Mouse (Mus musculus) olfactory bulb, adult 2 months (tissue): ENCODE data around the gene Sprr2j-ps. TPM values are rescaled to one million over a fixed set of nuclear protein-coding genes. Genes with fewer than 3 reads are reported as not detected.

ENCODE experiments used
- H3K27ac ChIP-seq: fragments of 200-500 bp; 2 replicates; pipeline ENCODE4 v1.5.1; 2012; ENCODE audit warnings: low read depth, low read length; ENCODE audit not compliant: insufficient read depth
- H3K4me1 ChIP-seq: fragments of 200-500 bp; 2 replicates; pipeline ENCODE4 v1.6.1; 2012; ENCODE audit warnings: low read length; ENCODE audit not compliant: control insufficient read depth, insufficient read depth
- H3K4me3 ChIP-seq: fragments of 200-500 bp; 2 replicates; pipeline ENCODE4 v1.5.1; 2012; ENCODE audit warnings: mild to moderate bottlenecking, low read depth, low read length, moderate library complexity; ENCODE audit not compliant: insufficient read depth
- CTCF ChIP-seq: fragments of 200-500 bp; IDR thresholded peaks from 2 replicates; pipeline ENCODE4 v1.5.1; 2012; ENCODE audit warnings: low read depth, mild to moderate bottlenecking, low read length, moderate library complexity; ENCODE audit not compliant: insufficient read depth
- POLR2A ChIP-seq: fragments of 200-500 bp; IDR thresholded peaks from 2 replicates; pipeline ENCODE4 v1.6.1; 2012; ENCODE audit warnings: mild to moderate bottlenecking, low read depth, low read length, moderate library complexity; ENCODE audit not compliant: insufficient read depth
- WGBS: fragments of 180-500 bp; shearing (Covaris S2); methylation state at CpG from one replicate; pipeline ENCODE4 v1.1.7; 2018; 5-methylcytosine and 5-hydroxymethylcytosine counted together
- polyA plus RNA-seq: library from polyadenylated mRNA; stranded (reverse); fragments of >200 nt; gene quantifications from 2 replicates; pipeline ENCODE4 v1.2.4, GENCODE M21; 2012; ENCODE audit warnings: low replicate concordance; ENCODE audit not compliant: missing spikeins, insufficient read depth, insufficient read length

The Sprr2j-ps gene
- polyA plus RNA-seq = not detected in 2 replicates

DNA sequence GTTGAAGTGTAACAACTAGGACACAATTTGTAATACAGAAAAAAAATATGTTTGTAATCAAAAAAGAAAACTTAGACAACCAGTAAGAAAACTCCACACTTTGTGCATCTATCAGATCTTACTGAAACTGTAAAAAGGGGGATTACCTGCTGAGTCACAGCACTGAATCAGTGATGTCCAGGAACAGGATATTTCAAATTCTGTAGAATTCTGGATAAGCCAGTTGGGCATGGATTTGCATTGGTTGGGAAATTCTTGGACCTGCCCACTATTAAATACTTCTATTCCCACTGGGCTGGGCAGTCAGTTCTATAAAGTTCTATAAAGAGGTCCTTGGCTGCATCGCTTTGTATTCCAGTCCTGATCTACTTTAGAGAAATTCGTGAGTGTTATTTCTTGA lies at the start of gene Sprr2j-ps:
Gene Sprr2j-ps (plus strand): TSS at position 301 of the 400 bp plus-strand sequence.
- H3K4me1 ChIP-seq = no peaks in the 10 kb centered on the region
- H3K27ac ChIP-seq = no peak within 1 kb of the TSS
- no peak within 1 kb of the TSS for H3K4me3 ChIP-seq
- 90% methylated on average over 2 of the region's 2 CpGs for WGBS
- TF ChIP-seq CTCF = no peak
- TF ChIP-seq POLR2A = no peak

DNA sequence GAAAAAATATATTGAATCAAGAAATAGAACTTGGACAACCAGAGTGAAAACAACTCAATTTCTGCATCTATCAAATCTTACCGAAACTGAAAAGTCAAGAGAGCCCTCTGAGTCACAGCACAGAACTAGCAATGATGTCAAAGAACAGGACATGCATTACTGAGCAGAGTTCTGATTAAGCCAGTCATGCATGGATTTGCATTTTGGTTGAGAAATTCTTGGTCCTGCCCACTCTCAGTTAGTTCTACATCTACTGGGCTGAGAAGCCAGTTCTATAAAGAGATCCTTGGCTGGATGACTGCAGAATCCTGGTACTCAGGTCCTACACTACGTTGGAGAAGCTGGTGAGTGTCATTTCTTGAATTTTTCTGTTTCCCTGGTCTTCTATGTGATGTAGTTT lies 44.3 kb upstream of the Sprr2j-ps start:
- Histone ChIP-seq H3K27ac (no peak overlapping the region), H3K4me1 (no peaks in the 10 kb centered on the region), H3K4me3 (no peak overlapping the region)
- no peak for TF ChIP-seq POLR2A
- no peak for TF ChIP-seq CTCF
- 79% methylated on average over 2 of the region's 2 CpGs for WGBS

DNA sequence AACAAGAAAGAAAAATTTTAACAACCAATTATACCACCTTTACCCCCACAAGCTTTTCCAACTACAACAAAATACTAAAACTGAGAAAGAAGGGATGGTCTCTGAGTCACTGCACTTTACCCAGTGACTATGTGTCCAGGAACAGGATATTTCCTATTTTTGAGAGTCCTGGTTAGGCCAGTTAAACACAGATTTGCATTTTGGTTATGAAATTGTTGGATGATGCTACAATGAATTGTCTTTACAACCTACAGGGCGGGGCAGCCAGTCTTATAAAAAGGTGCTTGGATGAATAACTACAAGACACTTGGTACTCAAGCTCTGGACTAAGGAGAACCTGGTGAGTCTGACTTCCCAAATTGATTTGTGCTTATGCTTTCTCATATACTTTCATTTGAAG lies 32.5 kb upstream of the Sprr2j-ps start, which contains the start of gene Sprr2h:
Gene Sprr2h (plus strand): TSS at position 301 of the 400 bp plus-strand sequence.
- H3K4me3 ChIP-seq = no peak within 1 kb of the TSS
- WGBS = 82% methylated on average over 1 of the region's 1 CpGs
- no peak within 1 kb of the TSS for H3K27ac ChIP-seq
- TF ChIP-seq POLR2A (no peak), CTCF (no peak)
- H3K4me1 ChIP-seq = no peaks in the 10 kb centered on the region

DNA sequence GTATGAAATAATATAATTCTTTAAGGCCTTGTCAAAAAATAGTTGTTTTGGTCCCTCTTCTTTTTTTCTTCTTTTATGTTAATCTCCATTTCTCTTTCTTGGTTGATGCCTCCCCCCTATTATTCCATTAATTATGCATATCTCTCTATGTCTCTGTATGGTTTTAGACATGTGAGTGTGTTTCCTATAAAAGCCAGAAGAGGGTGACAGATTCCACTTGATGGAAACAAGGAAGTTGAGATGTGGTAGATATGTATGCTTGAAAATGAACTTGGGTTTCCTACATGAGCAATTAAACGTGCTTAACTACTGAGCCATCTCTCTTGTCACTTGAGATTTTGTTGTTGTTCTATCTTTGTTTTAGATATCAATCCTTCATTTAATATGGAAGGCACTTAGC lies 23.6 kb upstream of the Sprr2j-ps start:
- WGBS = 49% methylated on average over 1 of the region's 1 CpGs
- no peak for TF ChIP-seq CTCF
- TF ChIP-seq POLR2A = no peak
- Histone ChIP-seq H3K27ac (no peak overlapping the region), H3K4me1 (no peaks in the 10 kb centered on the region), H3K4me3 (no peak overlapping the region)

DNA sequence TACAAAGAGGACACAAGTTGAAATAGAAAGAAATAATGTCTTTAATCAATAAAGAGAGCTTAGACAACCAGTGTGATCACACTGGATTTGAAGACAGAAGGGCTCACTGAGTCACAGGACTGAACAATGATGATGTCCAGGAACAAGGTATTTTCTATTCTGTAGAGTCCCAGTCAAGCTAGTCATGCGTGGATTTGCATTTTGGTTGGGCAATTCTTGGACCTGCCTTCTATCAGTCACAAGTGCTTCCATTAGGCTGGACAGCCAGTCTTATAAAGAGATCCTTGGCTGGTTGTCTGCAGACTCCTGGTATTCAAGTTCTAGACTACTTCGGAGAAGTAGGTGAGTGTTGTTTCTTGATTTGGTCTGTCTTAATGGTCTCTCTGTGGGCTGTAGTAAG lies 10.2 kb upstream of the Sprr2j-ps start, which contains the start of gene Sprr2i:
Gene Sprr2i (plus strand): TSS at position 301 of the 400 bp plus-strand sequence.
- whole genome bisulfite sequencing = 95% methylated on average over 2 of the region's 2 CpGs
- TF ChIP-seq POLR2A (no peak), CTCF (no peak)
- Histone ChIP-seq H3K27ac (no peak within 1 kb of the TSS), H3K4me1 (no peaks in the 10 kb centered on the region), H3K4me3 (no peak within 1 kb of the TSS)

DNA sequence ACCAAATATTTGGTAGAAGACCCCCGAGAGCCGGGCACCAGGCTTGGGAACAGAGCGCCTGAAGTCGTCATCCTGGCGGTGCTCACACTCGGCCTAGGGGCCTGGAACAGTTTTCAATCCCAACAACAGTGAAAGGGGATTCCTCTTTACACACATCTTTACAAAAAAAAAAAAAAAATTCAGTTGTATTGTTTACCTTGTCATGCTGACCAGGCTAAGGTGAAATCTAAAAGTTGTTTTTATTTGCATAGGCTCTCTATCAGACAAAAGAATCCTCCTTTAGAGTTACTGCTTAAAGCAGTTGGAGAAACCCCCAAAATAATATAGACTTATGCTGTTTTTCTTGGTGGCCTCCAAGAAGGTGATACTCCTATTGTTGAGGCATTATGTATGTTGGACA lies 11.4 kb downstream of the Sprr2j-ps start, which contains the start of gene Gm9774:
Gene Gm9774 (minus strand): TSS at position 101 of the 400 bp plus-strand sequence.
- no peaks in the 10 kb centered on the region for H3K4me1 ChIP-seq
- no peak within 1 kb of the TSS for H3K4me3 ChIP-seq
- WGBS = 94% methylated on average over 6 of the region's 6 CpGs
- TF ChIP-seq POLR2A (no peak), CTCF (no peak)
- H3K27ac ChIP-seq = no peak within 1 kb of the TSS

DNA sequence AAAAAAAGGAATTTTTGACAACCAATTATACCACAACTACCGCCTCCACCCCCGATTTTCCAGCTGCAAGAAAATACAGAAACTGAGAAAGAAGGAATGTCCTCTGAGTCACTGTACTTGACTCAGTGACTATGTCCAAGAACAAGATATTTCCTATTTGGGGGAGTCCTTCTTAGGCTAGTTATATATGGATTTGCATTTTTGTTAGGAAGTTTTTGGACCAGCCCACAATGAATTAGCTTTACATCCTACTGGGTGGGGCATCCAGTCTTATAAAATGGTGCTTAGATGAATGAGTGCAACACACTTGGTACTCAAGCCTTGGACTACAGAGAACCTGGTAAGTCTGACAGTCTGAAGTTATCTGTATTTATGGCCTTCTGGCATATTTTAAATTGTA lies 14.4 kb downstream of the Sprr2j-ps start, which contains the start of gene Sprr2k:
Gene Sprr2k (plus strand): TSS at position 301 of the 400 bp plus-strand sequence.
- Histone ChIP-seq H3K27ac (no peak within 1 kb of the TSS), H3K4me3 (no peak within 1 kb of the TSS), H3K4me1 (no peaks in the 10 kb centered on the region)
- TF ChIP-seq CTCF = no peak
- no peak for TF ChIP-seq POLR2A
- 91% methylated on average over 2 of the region's 2 CpGs for WGBS

DNA sequence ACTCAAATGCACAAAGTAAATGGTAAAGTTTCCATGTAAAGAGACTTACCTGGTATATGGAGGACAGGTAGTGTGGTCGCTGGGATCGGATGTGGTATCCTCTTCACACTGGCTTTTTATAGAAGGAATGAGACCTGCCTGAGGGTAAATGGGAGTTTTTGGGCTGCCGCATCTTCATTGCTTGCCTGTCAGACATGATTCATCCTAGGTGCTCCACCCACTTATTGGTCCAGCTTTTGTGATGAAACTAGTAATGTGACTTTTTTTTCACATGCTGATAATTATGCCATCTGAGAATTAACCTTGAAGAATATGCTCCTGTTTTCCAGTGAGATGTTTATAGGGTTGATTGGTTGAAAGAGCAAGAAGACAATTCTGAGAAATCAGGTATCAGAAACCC lies 20.8 kb downstream of the Sprr2j-ps start, which contains the start of gene Sprr1b:
Gene Sprr1b (minus strand): TSS at position 101 of the 400 bp plus-strand sequence.
- TF ChIP-seq CTCF (no peak), POLR2A (no peak)
- H3K27ac ChIP-seq = no peak within 1 kb of the TSS
- 96% methylated on average over 3 of the region's 3 CpGs for WGBS

DNA sequence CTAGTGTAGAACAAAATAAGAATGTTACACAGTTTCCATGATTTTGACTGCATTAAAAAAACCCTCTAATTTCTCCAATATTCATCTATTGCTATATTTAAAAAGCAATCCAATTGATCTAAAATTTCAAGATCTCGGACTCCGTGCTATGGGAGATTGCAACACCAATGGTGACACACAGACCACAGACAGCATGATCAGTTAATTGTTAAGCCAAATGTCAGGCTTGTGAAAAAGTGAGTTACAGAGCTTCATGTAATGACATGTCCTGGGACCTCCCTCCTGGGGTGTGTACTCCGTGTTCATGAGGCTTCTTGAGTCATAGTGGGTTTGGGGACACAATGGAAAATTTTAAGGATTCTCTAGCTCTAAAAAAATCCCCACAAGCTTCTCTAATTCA lies 22.3 kb downstream of the Sprr2j-ps start:
- no peak overlapping the region for H3K27ac ChIP-seq
- TF ChIP-seq POLR2A (no peak), CTCF (no peak)
- 87% methylated on average over 3 of the region's 3 CpGs for WGBS
- H3K4me1 ChIP-seq = no peaks in the 10 kb centered on the region
- no peak overlapping the region for H3K4me3 ChIP-seq

More for the DNA sequence above, 20.8 kb downstream of the Sprr2j-ps start, which contains the start of gene Sprr1b:
- Histone ChIP-seq H3K4me1 (no peaks in the 10 kb centered on the region), H3K4me3 (no peak within 1 kb of the TSS)

DNA sequence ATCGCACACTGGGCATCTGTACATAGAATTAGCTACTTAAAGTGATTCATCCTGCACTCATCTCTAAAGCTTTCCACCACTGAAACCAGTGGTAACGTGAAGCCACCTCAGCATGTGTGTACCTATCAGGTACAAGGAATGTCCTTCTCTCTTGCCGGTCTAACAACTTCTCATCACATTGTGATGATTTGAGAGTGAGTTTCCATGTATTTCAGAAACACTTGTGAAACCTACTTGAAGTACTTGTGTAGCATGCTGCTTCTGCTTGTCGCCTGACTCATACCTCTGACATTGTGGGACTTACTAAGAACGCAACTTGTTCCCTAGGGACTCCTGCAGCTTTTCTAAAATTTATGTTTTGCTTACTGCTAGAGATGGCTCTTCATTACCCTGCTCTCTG lies 37.3 kb downstream of the Sprr2j-ps start:
- H3K27ac ChIP-seq = no peak overlapping the region
- H3K4me1 ChIP-seq = no peaks in the 10 kb centered on the region
- 94% methylated on average over 5 of the region's 5 CpGs for WGBS
- H3K4me3 ChIP-seq = no peak overlapping the region
- no peak for TF ChIP-seq CTCF
- no peak for TF ChIP-seq POLR2A

DNA sequence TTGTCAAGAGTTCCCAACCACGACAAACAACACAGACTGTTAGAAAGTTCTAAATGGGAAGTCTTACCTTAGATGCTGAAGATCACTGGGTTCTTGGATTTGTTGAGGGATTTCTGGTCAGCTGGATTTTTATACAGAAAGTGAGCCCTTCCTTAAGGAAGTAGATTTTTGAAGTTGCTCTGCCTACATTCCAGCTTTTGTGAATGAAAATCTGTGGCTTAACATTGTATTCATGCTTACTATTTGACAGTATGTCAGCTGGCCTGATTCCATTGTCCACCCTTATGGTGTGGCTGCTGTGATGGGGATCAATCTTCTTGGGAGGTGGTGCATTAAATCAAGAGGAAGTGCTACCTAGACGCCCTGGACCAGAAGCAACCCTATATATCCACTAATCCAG lies 40.7 kb downstream of the Sprr2j-ps start, which contains the start of gene Sprr3:
Gene Sprr3 (minus strand): TSS at position 101 of the 400 bp plus-strand sequence.
- WGBS = 85% methylated on average over 2 of the region's 2 CpGs
- TF ChIP-seq CTCF = no peak
- no peak within 1 kb of the TSS for H3K27ac ChIP-seq
- no peak within 1 kb of the TSS for H3K4me3 ChIP-seq
- H3K4me1 ChIP-seq = no peaks in the 10 kb centered on the region
